Mouse (Mus musculus) E14TG2a.4 (cell line): ENCODE data around the gene Anln.
A peak's percentile ranks its signal among the peaks of the same experiment; 100 is the strongest.

ENCODE experiments used
- H3K27me3 ChIP-seq: 2 replicates; pipeline ENCODE4 v1.6.1; 2014; ENCODE audit warnings: low read length, control low read depth; ENCODE audit not compliant: insufficient read depth
- H3K36me3 ChIP-seq: 2 replicates; pipeline ENCODE4 v1.6.1; 2014; ENCODE audit warnings: low read length, control low read depth; ENCODE audit not compliant: insufficient read depth
- H3K4me1 ChIP-seq: replicated peaks from 2 replicates; pipeline ENCODE4 v1.6.1; 2014; ENCODE audit warnings: low read depth, low read length, control low read depth
- H3K4me3 ChIP-seq: replicated peaks from 2 replicates; pipeline ENCODE4 v1.5.1; 2014; ENCODE audit warnings: mild to moderate bottlenecking, low read length
- H3K9me3 ChIP-seq: 2 replicates; pipeline ENCODE4 v1.6.1; 2014; ENCODE audit warnings: low read length, control low read depth
- CTCF ChIP-seq: conservative IDR thresholded peaks from 2 replicates; pipeline ENCODE4 v1.5.1; 2014; ENCODE audit warnings: low read length
- NANOG ChIP-seq: IDR thresholded peaks from 2 replicates; pipeline ENCODE4 v1.6.1; 2014; ENCODE audit warnings: borderline replicate concordance, low read length, mixed read lengths
- POU5F1 ChIP-seq: IDR thresholded peaks from 2 replicates; pipeline ENCODE4 v1.6.1; 2014; ENCODE audit warnings: low read length, borderline replicate concordance

Anln gene

GRCm38 (mm10) chr9:22306726-22307125 is 82.3 kb downstream of the Anln start:
- Histone ChIP-seq H3K9me3 (peaks cover 38% of the 10 kb centered on the region), H3K4me1 (peaks cover 32% of the 10 kb centered on the region), H3K4me3 (peak overlapping the region; percentile 98), H3K27me3 (no peaks in the 10 kb centered on the region), H3K36me3 (peaks cover 20% of the 10 kb centered on the region)
- TF ChIP-seq NANOG (no peak), POU5F1 (no peak), CTCF (no peak)

- Histone ChIP-seq H3K27me3 (no peaks in the 10 kb centered on the region), H3K4me3 (no peak overlapping the region), H3K36me3 (peaks cover 33% of the 10 kb centered on the region), H3K4me1 (peaks cover 47% of the 10 kb centered on the region), H3K9me3 (0 out of 2 replicates have a peak, but pooled peaks cover 4% of the 10 kb centered on the region)
- TF ChIP-seq POU5F1 (no peak), CTCF (no peak), NANOG (no peak)
Measured at GRCm38 (mm10) chr9:22302199-22302598, 86.8 kb downstream of the Anln start.
